Mouse (Mus musculus) midbrain, embryonic 12.5 days (tissue): Measurements from ENCODE around the gene Tulp4. TPM values are rescaled to one million over a fixed set of nuclear protein-coding genes. Genes with fewer than 3 reads are reported as not detected.

ENCODE experiments used
- ATAC-seq: fragments of 200-750 bp; cut with Nextera tagmentation; 2 replicates; pipeline ENCODE4 v1.8.0; 2017; ENCODE audit warnings: low read depth, moderate TSS enrichment, moderate library complexity; ENCODE audit not compliant: low FRiP score
- H3K27ac ChIP-seq: fragments of 300-500 bp; sonication (generic); replicated peaks from 2 replicates; pipeline ENCODE4 v1.5.1; 2016; ENCODE audit warnings: mild to moderate bottlenecking
- H3K27me3 ChIP-seq: fragments of 300-500 bp; sonication (generic); 2 replicates; pipeline ENCODE4 v1.6.1; 2016; ENCODE audit warnings: mild to moderate bottlenecking
- H3K36me3 ChIP-seq: fragments of 300-500 bp; sonication (generic); 2 replicates; pipeline ENCODE4 v1.6.1; 2016
- H3K4me1 ChIP-seq: fragments of 300-500 bp; sonication (generic); 2 replicates; pipeline ENCODE4 v1.6.1; 2016
- H3K4me2 ChIP-seq: fragments of 300-500 bp; sonication (generic); replicated peaks from 2 replicates; pipeline ENCODE4 v1.6.1; 2016; ENCODE audit warnings: mild to moderate bottlenecking, moderate library complexity
- H3K4me3 ChIP-seq: fragments of 300-500 bp; sonication (generic); 2 replicates; pipeline ENCODE4 v1.5.1; 2016; ENCODE audit warnings: mild to moderate bottlenecking
- H3K9ac ChIP-seq: fragments of 300-500 bp; sonication (generic); replicated peaks from 2 replicates; pipeline ENCODE4 v1.6.1; 2016; ENCODE audit warnings: mild to moderate bottlenecking, moderate library complexity
- H3K9me3 ChIP-seq: fragments of 300-500 bp; sonication (generic); 2 replicates; pipeline ENCODE4 v1.6.1; 2016; ENCODE audit warnings: mild to moderate bottlenecking
- WGBS: fragments of 180-500 bp; shearing (Covaris S2); methylation state at CpG from one replicate; pipeline ENCODE4 v1.1.7; 2016; 5-methylcytosine and 5-hydroxymethylcytosine counted together
- polyA plus RNA-seq: library from polyadenylated mRNA; unstranded; fragments of >200 nt; fragmentation: Nextera tagmentation; extraction: Ambion mirVana; gene quantifications from 2 replicates; pipeline ENCODE4 v1.2.1, GENCODE M21; 2016

The Tulp4 gene
- polyA plus RNA-seq, 1 experiment from 2014 or later: 130 TPM

- Histone ChIP-seq H3K4me3 (no peak overlapping the region), H3K4me2 (no peak overlapping the region), H3K9ac (no peak overlapping the region), H3K36me3 (peaks cover 25% of the 10 kb centered on the region), H3K27ac (no peak overlapping the region), H3K9me3 (no peaks in the 10 kb centered on the region), H3K4me1 (no peaks in the 10 kb centered on the region), H3K27me3 (no peaks in the 10 kb centered on the region)
- 69% methylated on average over 3 of the region's 3 CpGs for WGBS
- ATAC-seq: no peak
Observed at GRCm38 (mm10) chr17:6128039-6128438, 21.8 kb downstream of the Tulp4 start.

GRCm38 (mm10) chr17:6129361-6129760 lies 23.1 kb downstream of the Tulp4 start:
- Histone ChIP-seq H3K4me2 (no peak overlapping the region), H3K9ac (no peak overlapping the region), H3K4me3 (no peak overlapping the region), H3K4me1 (no peaks in the 10 kb centered on the region), H3K36me3 (peaks cover 15% of the 10 kb centered on the region), H3K9me3 (no peaks in the 10 kb centered on the region), H3K27ac (no peak overlapping the region), H3K27me3 (no peaks in the 10 kb centered on the region)
- 84% methylated on average over 4 of the region's 4 CpGs for WGBS
- no peak for ATAC-seq

- H3K4me2 ChIP-seq: no peak overlapping the region
- H3K4me1 ChIP-seq: no peaks in the 10 kb centered on the region
- no peaks in the 10 kb centered on the region for H3K27me3 ChIP-seq
- H3K36me3 ChIP-seq: peaks cover 4% of the 10 kb centered on the region; the same call in 1 of the 2 replicates
- WGBS: 95% methylated on average over 3 of the region's 3 CpGs
- no peak overlapping the region for H3K27ac ChIP-seq
- no peak overlapping the region for H3K9ac ChIP-seq
- H3K9me3 ChIP-seq: no peaks in the 10 kb centered on the region
- no peak overlapping the region for H3K4me3 ChIP-seq
- ATAC-seq: no peak
Observed at GRCm38 (mm10) chr17:6131083-6131482, 24.8 kb downstream of the Tulp4 start.

DNA sequence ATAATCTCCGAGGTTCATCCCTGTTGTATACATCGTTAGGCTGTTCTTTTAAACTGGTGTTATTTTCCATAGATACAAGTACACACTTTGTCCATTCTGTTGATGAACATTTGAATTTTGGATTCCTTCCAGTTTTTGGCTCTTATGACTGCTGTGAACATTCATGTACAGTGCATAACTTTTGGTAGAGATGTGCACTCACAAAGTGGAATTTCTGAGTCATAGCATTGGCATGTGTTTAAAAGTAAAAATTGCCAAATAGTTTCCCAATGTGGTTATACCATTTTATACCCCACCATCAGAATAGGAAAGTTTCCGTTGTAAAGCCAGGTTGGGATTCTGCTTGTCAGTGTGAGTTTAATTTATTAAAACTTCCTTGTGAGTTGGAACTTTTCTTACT lies 34.6 kb downstream of the Tulp4 start:
- Histone ChIP-seq H3K9me3 (no peaks in the 10 kb centered on the region), H3K4me3 (no peak overlapping the region), H3K27me3 (no peaks in the 10 kb centered on the region), H3K36me3 (peaks cover 26% of the 10 kb centered on the region), H3K4me1 (no peaks in the 10 kb centered on the region), H3K27ac (no peak overlapping the region), H3K4me2 (no peak overlapping the region), H3K9ac (no peak overlapping the region)
- WGBS: 89% methylated on average over 3 of the region's 3 CpGs
- no peak for ATAC-seq

- ATAC-seq: no peak
- Histone ChIP-seq H3K9me3 (no peaks in the 10 kb centered on the region), H3K27ac (no peak overlapping the region), H3K4me2 (no peak overlapping the region), H3K36me3 (peaks cover 28% of the 10 kb centered on the region), H3K4me1 (no peaks in the 10 kb centered on the region), H3K9ac (no peak overlapping the region), H3K27me3 (no peaks in the 10 kb centered on the region), H3K4me3 (no peak overlapping the region)
- WGBS: 94% methylated on average over 2 of the region's 2 CpGs
Observed at GRCm38 (mm10) chr17:6141344-6141743, 35.1 kb downstream of the Tulp4 start.

GRCm38 (mm10) chr17:6145244-6145643 lies 39.0 kb downstream of the Tulp4 start:
- H3K4me3 ChIP-seq: no peak overlapping the region
- H3K27ac ChIP-seq: no peak overlapping the region
- 0 out of 2 replicates have a peak, but pooled peaks cover 10% of the 10 kb centered on the region for H3K36me3 ChIP-seq
- 87% methylated on average over 2 of the region's 2 CpGs for WGBS
- H3K4me2 ChIP-seq: no peak overlapping the region
- no peaks in the 10 kb centered on the region for H3K4me1 ChIP-seq
- no peaks in the 10 kb centered on the region for H3K9me3 ChIP-seq
- no peak overlapping the region for H3K9ac ChIP-seq
- ATAC-seq: no peak
- no peaks in the 10 kb centered on the region for H3K27me3 ChIP-seq

DNA sequence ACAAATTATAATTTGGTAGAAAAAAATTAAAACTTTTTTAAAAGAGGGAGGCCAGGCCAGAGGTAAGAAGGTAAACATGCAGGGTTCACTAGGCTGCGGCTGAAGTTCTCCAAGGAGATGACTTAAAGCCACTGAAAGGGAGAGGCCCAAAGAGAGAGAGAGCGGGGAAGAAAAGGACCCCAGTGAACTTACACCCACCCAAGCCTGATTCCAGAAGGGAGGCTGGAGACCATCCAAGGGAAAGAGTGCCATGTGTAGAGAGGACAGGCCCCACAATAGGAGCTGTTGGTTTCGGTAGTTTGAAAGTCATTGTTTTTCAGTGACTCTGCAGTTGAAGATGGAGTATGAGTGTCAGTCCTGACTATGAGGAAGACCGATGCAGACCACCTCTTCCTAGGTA lies 46.7 kb downstream of the Tulp4 start:
- Histone ChIP-seq H3K27me3 (no peaks in the 10 kb centered on the region), H3K4me1 (no peaks in the 10 kb centered on the region), H3K9ac (no peak overlapping the region), H3K4me2 (no peak overlapping the region), H3K4me3 (no peak overlapping the region), H3K27ac (no peak overlapping the region), H3K36me3 (no peaks in the 10 kb centered on the region), H3K9me3 (no peaks in the 10 kb centered on the region; the same call in 1 of the 2 replicates)
- WGBS: 97% methylated on average over 4 of the region's 4 CpGs
- no peak for ATAC-seq

GRCm38 (mm10) chr17:6153581-6153980 lies 47.3 kb downstream of the Tulp4 start:
- no peak for ATAC-seq
- H3K27me3 ChIP-seq: no peaks in the 10 kb centered on the region
- H3K9ac ChIP-seq: no peak overlapping the region
- no peaks in the 10 kb centered on the region for H3K36me3 ChIP-seq
- 94% methylated on average over 4 of the region's 4 CpGs for WGBS
- H3K4me1 ChIP-seq: no peaks in the 10 kb centered on the region
- H3K4me3 ChIP-seq: no peak overlapping the region
- no peak overlapping the region for H3K27ac ChIP-seq
- no peaks in the 10 kb centered on the region; the same call in 1 of the 2 replicates for H3K9me3 ChIP-seq
- no peak overlapping the region for H3K4me2 ChIP-seq

- Histone ChIP-seq H3K9ac (no peak overlapping the region), H3K27me3 (no peaks in the 10 kb centered on the region), H3K4me1 (no peaks in the 10 kb centered on the region), H3K4me3 (no peak overlapping the region), H3K36me3 (no peaks in the 10 kb centered on the region), H3K9me3 (no peaks in the 10 kb centered on the region; the same call in 1 of the 2 replicates), H3K27ac (no peak overlapping the region), H3K4me2 (no peak overlapping the region)
- no peak for ATAC-seq
- 84% methylated on average over 4 of the region's 4 CpGs for WGBS
Observed at GRCm38 (mm10) chr17:6154366-6154765, 48.1 kb downstream of the Tulp4 start.

- WGBS: 95% methylated on average over 6 of the region's 6 CpGs
- H3K36me3 ChIP-seq: no peaks in the 10 kb centered on the region
- no peak for ATAC-seq
- H3K4me2 ChIP-seq: no peak overlapping the region
- H3K27me3 ChIP-seq: no peaks in the 10 kb centered on the region
- H3K4me3 ChIP-seq: no peak overlapping the region
- no peak overlapping the region for H3K27ac ChIP-seq
- H3K4me1 ChIP-seq: no peaks in the 10 kb centered on the region
- no peak overlapping the region for H3K9ac ChIP-seq
- no peaks in the 10 kb centered on the region for H3K9me3 ChIP-seq
Observed at GRCm38 (mm10) chr17:6160495-6160894, 54.3 kb downstream of the Tulp4 start.

- Histone ChIP-seq H3K36me3 (no peaks in the 10 kb centered on the region), H3K9ac (no peak overlapping the region), H3K27me3 (no peaks in the 10 kb centered on the region), H3K27ac (no peak overlapping the region), H3K4me1 (no peaks in the 10 kb centered on the region), H3K4me2 (no peak overlapping the region), H3K4me3 (no peak overlapping the region), H3K9me3 (no peaks in the 10 kb centered on the region)
- no peak for ATAC-seq
- 81% methylated on average over 9 of the region's 9 CpGs for WGBS
Observed at GRCm38 (mm10) chr17:6161916-6162315, 55.7 kb downstream of the Tulp4 start.

GRCm38 (mm10) chr17:6162761-6163160 lies 56.5 kb downstream of the Tulp4 start:
- Histone ChIP-seq H3K9me3 (no peaks in the 10 kb centered on the region), H3K4me3 (no peak overlapping the region), H3K27ac (no peak overlapping the region), H3K4me1 (no peaks in the 10 kb centered on the region), H3K9ac (no peak overlapping the region), H3K4me2 (no peak overlapping the region), H3K36me3 (no peaks in the 10 kb centered on the region), H3K27me3 (no peaks in the 10 kb centered on the region)
- 94% methylated on average over 1 of the region's 1 CpGs for WGBS
- no peak for ATAC-seq

DNA sequence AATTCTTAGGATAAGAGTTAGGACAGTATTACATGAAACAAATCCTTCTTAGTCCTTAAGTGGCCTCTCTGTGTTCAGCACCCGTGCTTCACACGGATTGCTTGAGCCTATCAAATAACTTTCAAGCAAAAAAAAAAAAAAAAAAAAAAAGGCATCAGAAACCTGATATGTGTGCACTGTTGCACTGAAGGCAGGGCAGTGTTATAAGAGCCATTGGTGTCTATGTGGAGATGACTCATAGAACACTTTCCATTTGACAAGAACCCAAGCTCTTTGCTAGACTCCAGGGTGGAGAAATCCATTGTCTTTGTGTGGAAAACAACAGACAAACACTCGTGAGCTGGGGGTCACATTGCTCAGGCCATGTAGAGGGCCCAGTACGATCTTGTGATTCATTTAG lies 58.7 kb downstream of the Tulp4 start:
- Histone ChIP-seq H3K27me3 (no peaks in the 10 kb centered on the region), H3K27ac (no peak overlapping the region), H3K9me3 (no peaks in the 10 kb centered on the region), H3K4me2 (no peak overlapping the region), H3K4me1 (no peaks in the 10 kb centered on the region), H3K9ac (no peak overlapping the region), H3K36me3 (no peaks in the 10 kb centered on the region), H3K4me3 (no peak overlapping the region)
- WGBS: 78% methylated on average over 4 of the region's 4 CpGs
- no peak for ATAC-seq
